Mouse (Mus musculus): ENCODE data around the gene Scn8a.

- TF ChIP-seq TCF12 (IDR thresholded peaks at IDR 0.05; ENCODE audit: insufficient read depth, poor library complexity, severe bottlenecking) (no peak), POLR2A (IDR thresholded peaks at IDR 0.05; ENCODE audit: insufficient read length, low read depth) (no peak), USF1 (IDR thresholded peaks at IDR 0.05; ENCODE audit: low read depth) (no peak), CEBPB (IDR thresholded peaks at IDR 0.05; ENCODE audit: insufficient read depth, poor library complexity, severe bottlenecking) (no peak), TCF3 (IDR thresholded peaks at IDR 0.05; ENCODE audit: insufficient read length, low read depth) (no peak), POLR2AphosphoS2 (IDR thresholded peaks at IDR 0.05; ENCODE audit: insufficient read length, low read depth) (no peak), E2F4 (IDR thresholded peaks at IDR 0.05; ENCODE audit: insufficient read depth) (no peak)
Observed at GRCm38 (mm10) chr15:100865556-100865955, 4.1 kb upstream of the Scn8a start.
